Mouse (Mus musculus): Measurements from ENCODE around the gene Mcoln2.

DNA sequence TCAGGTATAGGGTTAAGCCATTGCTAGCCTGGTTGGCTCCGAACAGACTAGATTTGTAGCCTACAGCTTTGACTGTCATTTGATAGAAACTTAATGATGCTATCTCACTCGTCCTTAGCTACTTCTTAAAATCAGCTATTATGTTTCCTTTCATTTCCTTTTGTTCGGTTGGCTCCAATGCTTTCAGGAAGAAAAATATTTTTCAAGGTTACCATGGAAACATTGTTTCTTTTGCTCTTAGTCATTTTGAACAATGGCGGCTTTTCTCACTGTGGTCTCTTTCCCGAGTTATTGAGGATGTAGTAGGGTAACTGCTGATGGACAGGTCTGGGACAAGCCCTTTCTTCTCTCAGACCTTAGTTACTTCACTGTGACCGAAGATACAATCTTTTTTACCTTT, 46.7 kb downstream of the Mcoln2 start:
- TF ChIP-seq ZKSCAN1 (IDR thresholded peaks at IDR 0.05; ENCODE audit: borderline replicate concordance, low read depth, low read length) = no peak
- no peak for TF ChIP-seq CHD2 (IDR thresholded peaks at IDR 0.05; ENCODE audit: low read length)
- no peak for TF ChIP-seq CTCF (conservative IDR thresholded peaks at IDR 0.05 in 1 of 2, IDR thresholded peaks at IDR 0.05 in 1 of 2; ENCODE audit: low read depth in 2 of 2, low read length in 2 of 2)
- no peak for TF ChIP-seq POLR2A (IDR thresholded peaks at IDR 0.05; ENCODE audit: low read depth, low read length)
- no peak for TF ChIP-seq BHLHE40 (IDR thresholded peaks at IDR 0.05; ENCODE audit: low read depth, low read length)
- TF ChIP-seq E2F4 (IDR thresholded peaks at IDR 0.05; ENCODE audit: insufficient replicate concordance, low read depth, low read length) = no peak
- no peak for TF ChIP-seq UBTF (IDR thresholded peaks at IDR 0.05; ENCODE audit: low read depth, low read length)
- no peak for TF ChIP-seq PAX5 (IDR thresholded peaks at IDR 0.05; ENCODE audit: low read length)
